Mouse (Mus musculus): ENCODE results near the gene Rhcg. TPM values are rescaled to one million over a fixed set of nuclear protein-coding genes. Genes with fewer than 3 reads are reported as not detected.

Gene Rhcg
- total RNA-seq, 2 experiments from 2014 or later = 2.1 to 2.4 TPM

DNA sequence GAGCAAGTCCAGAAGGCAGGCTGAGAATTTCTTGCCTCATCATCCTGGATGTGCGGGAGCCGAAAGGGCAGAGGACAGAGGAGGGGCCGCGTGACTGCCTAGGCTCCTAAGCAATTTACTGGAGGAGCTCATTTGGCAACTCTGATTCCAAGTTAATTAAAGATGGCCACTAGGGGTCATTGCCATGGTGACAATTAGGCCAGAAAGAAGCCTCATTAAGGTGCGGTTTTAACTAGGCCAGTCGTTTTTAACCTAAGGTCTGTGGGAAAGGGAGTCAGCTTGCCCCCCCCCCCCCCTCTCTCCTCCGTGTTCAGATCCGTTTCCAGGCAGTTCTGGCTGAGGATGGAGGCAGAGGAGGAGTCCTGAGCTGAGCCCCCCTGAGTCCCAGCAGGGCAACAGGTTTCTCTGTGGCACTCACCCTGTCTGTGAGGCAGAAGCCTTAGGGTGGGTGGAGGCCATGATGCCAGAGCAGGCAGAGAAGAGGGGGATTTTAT lies 59.7 kb downstream of the Rhcg start:
- DNase-seq (ENCODE audit: extremely low spot score in 1 of 2, low spot score in 1 of 2) = no peak

DNA sequence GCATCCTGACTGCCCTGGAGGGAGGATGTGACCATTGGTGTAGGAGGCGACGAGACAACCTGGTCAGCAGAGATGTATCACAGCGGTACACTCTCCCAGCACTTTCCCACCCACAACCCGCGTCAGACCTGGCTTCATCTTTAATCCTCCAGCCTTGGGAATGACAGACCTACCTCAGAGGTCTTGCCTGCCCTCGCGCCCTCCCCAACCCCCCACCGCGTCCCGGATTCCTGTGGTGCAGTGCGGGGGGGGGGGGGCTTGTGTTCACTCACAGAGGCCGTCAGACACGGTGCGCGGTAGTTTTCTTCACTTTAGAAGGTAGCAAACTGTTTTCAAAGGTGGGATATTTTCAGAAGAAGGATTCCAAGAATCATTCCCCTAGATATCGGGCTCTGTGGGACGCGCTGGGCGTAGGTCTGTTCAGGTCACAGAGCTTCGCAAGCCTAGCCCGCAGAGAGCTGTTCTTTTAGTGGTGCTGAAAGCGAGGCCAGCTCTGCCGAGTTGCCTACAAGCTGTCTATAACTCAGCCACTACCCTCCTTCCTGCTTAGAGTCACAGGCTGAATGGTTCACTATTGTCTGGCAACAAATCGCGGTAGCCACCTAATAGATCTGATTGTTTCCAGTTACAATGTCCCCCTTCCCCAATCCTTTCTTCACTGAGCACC lies 62.0 kb downstream of the Rhcg start:
- DNase-seq (ENCODE audit: extremely low spot score in 1 of 2, low spot score in 1 of 2) = no peak

DNA sequence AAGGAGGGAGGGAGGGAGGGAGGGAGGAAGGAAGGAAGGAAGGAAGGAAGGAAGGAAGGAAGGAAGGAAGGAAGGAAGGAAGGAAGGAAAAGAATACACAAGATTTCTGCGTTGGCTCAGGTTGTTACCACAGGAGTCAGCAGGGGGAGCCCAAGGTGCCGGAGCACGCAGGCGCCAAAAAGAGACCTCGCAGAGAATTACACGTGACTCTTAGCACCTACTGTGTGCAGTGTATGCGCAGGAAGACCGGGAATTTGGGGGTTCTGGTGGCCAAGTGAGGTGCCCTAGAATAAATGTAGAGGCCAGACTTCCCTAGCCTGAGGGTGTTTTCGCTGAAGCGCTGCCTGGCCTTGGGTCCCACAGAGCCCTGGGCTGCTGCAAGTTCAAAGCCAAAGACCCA lies 64.8 kb downstream of the Rhcg start:
- no peak for DNase-seq (ENCODE audit: extremely low spot score in 1 of 2, low spot score in 1 of 2)

DNA sequence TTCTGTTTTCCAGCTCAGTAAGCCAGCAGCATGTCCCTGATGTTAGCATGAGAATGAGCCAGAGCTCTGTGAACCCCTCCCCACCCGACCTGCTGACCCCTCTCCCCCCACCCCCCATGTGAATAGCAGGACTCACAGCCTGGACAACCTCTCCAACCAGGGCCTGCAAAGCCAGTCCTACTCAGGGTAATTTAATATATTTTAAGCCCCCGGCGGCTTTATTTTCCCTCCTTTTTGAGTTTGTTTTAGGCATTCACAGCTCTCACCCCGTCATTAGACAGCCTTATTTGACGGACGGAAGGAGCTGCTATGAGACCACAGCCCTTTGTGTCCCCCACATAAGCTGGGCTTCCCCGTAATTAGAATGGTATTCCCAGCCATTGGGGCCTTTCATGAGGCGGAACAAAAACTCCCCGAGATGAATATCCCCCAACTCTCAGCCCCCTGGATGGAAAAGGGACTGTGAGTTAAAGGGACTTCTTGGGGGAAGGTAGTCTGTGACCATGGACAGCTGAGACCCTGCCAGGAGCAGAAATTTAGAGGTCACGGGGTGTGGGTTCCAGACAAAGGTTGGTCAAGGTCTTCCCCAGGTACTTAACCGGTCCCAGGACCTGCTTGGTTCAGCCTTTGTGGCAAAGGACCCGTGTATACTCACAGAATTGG lies 68.4 kb downstream of the Rhcg start:
- no peak for DNase-seq (ENCODE audit: extremely low spot score in 1 of 2, low spot score in 1 of 2)

DNA sequence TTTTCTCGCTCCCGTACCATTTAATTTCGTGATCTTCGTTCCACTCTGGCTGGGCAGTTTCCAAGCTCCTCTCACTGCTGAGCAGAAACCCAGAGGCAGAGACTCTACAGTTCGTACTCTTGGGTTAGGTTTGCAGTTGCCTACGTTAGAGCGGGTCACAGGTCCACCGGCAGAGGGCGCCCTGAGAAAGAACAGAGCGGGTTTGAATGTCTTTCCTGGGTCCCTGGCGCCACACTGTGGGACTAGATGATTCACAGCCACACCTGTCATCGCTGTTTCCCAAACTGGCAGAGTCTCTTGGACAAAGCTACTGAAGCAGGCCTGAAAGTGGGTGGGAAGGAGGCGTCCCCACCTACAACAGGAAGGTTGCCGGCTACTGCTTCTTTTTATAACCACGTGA lies 70.4 kb downstream of the Rhcg start:
- peak; percentile 93 to 99 for DNase-seq (ENCODE audit: extremely low spot score in 1 of 2, low spot score in 1 of 2)

DNA sequence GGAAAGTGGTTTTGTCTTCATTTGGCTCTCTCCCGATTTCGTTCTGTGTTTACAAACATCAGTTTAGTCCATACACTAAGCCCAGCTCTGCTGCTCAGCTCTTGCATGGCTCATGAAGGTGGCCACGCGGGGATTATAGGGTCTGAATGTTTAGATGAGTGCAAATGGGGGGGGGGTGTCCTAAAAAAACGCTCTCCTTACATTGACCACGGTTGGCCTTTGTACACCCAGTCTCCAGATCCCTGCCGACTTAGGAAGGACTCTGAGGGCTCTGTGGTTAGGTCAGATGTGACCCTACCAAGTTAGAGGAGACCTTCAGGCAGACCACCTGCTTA lies 72.4 kb downstream of the Rhcg start:
- no peak for DNase-seq (ENCODE audit: extremely low spot score in 1 of 2, low spot score in 1 of 2)

DNA sequence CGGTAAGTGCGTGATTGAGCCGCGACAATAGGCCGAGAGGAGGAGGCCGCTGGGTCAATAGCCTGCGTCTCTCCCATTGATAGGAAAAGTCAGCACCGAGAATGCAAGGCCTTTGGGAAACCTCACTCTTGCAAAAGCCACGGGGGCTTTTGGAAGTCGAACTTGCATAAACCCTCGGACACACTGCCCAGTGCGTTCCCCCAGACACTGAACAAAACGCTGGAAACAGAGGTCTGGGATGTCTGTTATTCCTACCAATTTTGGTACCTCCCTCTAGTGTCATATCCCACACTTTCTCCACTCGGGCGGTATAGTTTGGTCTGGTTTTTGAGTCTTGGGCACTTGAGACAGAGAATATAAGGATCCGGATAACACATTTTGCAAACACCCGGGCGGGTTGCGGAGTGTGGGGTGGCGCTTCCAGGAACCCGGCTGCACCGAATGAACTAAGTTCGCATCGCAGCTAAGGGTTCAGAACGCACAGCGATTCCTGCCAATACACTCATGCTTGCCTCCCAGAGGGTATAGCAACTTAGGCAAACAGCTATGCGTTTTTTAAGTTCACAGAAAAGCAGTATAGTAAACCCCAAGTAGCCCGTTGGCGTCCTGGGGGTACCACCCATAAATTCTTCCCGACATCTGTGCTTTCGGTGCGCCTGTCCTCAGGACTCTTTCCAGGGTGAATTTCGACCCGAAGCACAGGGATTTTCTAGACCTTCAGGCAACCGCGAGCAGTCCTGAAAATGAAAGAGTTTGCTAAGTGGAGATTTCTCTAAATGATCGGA lies 73.0 kb downstream of the Rhcg start:
- DNase-seq (ENCODE audit: extremely low spot score in 1 of 2, low spot score in 1 of 2) = no peak

Other genes with a start within 250 kb of the Rhcg start
- gene Rlbp1, start 230.6 kb downstream of the Rhcg start, total RNA-seq (2021) = 10 to 100 TPM; 20.0 to 20.7 TPM
- under 1 TPM; 0.26 to 0.37 TPM for gene Fanci, start 225.7 kb downstream of the Rhcg start, total RNA-seq (2021)
- gene Polg, start 151.3 kb downstream of the Rhcg start, total RNA-seq (2021) = 10 to 100 TPM; 74.2 to 91.0 TPM
- gene Ticrr, start 42.5 kb upstream of the Rhcg start, total RNA-seq (2021) = under 1 TPM; 0.14 to 0.27 TPM
- gene Kif7, start 98.1 kb upstream of the Rhcg start, total RNA-seq (2021) = 1 to 10 TPM; 1.9 to 2.4 TPM
- under 1 TPM; 0.28 to 0.49 TPM for gene Plin1, start 115.2 kb upstream of the Rhcg start, total RNA-seq (2021)
- 10 to 100 TPM; 11.5 to 13.5 TPM for gene Pex11a, start 125.5 kb upstream of the Rhcg start, total RNA-seq (2021)
- gene Wdr93, start 125.5 kb upstream of the Rhcg start, total RNA-seq (2021) = under 1 TPM; 0.26 to 0.27 TPM
- under 1 TPM; 0.28 to 0.62 TPM for gene Mesp1, start 176.1 kb upstream of the Rhcg start, total RNA-seq (2021)
- gene Mesp2, start 193.1 kb upstream of the Rhcg start, total RNA-seq (2021) = 1 to 10 TPM; 1.3 to 1.7 TPM
- gene Anpep, start 243.4 kb upstream of the Rhcg start, total RNA-seq (2021) = 1 to 10 TPM; 2.9 to 4.3 TPM